Mouse (Mus musculus) frontal cortex, adult 2 months (tissue): ENCODE measurements around the gene Gm49340. TPM values are rescaled to one million over a fixed set of nuclear protein-coding genes. Genes with fewer than 3 reads are reported as not detected.

Source experiments
- polyA plus RNA-seq: library from polyadenylated mRNA; depleted of rRNA; stranded (reverse); fragments of >200 nt; gene quantifications from 2 replicates; pipeline ENCODE4 v1.2.3, GENCODE M21; 2012; rRNA removed

The Gm49340 gene
- polyA plus RNA-seq, 1 experiment, result not detected

Other genes starting within 250 kb of the Gm49340 start
- 0.17 and 0.18 TPM in 2 replicates for gene Itgae, start 239.2 kb upstream of the Gm49340 start, polyA plus RNA-seq
- gene Haspin, start 191.4 kb upstream of the Gm49340 start, polyA plus RNA-seq, result 0.15 and 0.24 TPM in 2 replicates
- gene P2rx5, start 169.3 kb upstream of the Gm49340 start, polyA plus RNA-seq, result 0.26 and 0.74 TPM in 2 replicates
- gene Emc6, start 152.7 kb upstream of the Gm49340 start, polyA plus RNA-seq, result 63.0 and 66.5 TPM in 2 replicates
- gene Tax1bp3, start 152.7 kb upstream of the Gm49340 start, polyA plus RNA-seq, result 23.9 and 24.6 TPM in 2 replicates
- 25.9 and 26.0 TPM in 2 replicates for gene Ctns, start 130.7 kb upstream of the Gm49340 start, polyA plus RNA-seq
- gene Shpk, start 130.3 kb upstream of the Gm49340 start, polyA plus RNA-seq, result 5.0 and 5.4 TPM in 2 replicates
- gene Trpv1, start 95.4 kb upstream of the Gm49340 start, polyA plus RNA-seq, result 0.36 TPM in 2 replicates
- gene Trpv3, start 62.4 kb upstream of the Gm49340 start, polyA plus RNA-seq, result 0.46 and 0.56 TPM in 2 replicates
- 26.8 and 29.9 TPM in 2 replicates for gene Aspa, start 145 bp upstream of the Gm49340 start, polyA plus RNA-seq
- gene Spata22, start within 50 bp of the Gm49340 start, polyA plus RNA-seq, result 0.20 TPM in 1 of 2 replicates, not detected in the other
- 0.04 TPM in 1 of 2 replicates, not detected in the other for gene Olfr20, start 21.0 kb downstream of the Gm49340 start, polyA plus RNA-seq
- 0.14 and 0.25 TPM in 2 replicates for gene Olfr376, start 41.5 kb downstream of the Gm49340 start, polyA plus RNA-seq
- gene Olfr1, start 69.9 kb downstream of the Gm49340 start, polyA plus RNA-seq, result not detected in 2 replicates
- not detected in 2 replicates for gene Olfr378, start 98.7 kb downstream of the Gm49340 start, polyA plus RNA-seq
- not detected in 2 replicates for gene Olfr380, start 127.8 kb downstream of the Gm49340 start, polyA plus RNA-seq
- gene Olfr381, start 161.9 kb downstream of the Gm49340 start, polyA plus RNA-seq, result not detected in 2 replicates
- not detected in 2 replicates for gene Olfr382, start 187.5 kb downstream of the Gm49340 start, polyA plus RNA-seq